Mouse (Mus musculus) CD8-positive naive resting alpha-beta T cell, adult 57 days (primary cell): ENCODE measurements around the gene Gm6268. TPM values are rescaled to one million over a fixed set of nuclear protein-coding genes. Genes with fewer than 3 reads are reported as not detected.

Experiments used
- total RNA-seq: library from RNA; stranded (reverse); gene quantifications from one replicate; pipeline ENCODE4 v1.2.4, GENCODE M21; 2023

The Gm6268 gene
- not detected for total RNA-seq

DNA sequence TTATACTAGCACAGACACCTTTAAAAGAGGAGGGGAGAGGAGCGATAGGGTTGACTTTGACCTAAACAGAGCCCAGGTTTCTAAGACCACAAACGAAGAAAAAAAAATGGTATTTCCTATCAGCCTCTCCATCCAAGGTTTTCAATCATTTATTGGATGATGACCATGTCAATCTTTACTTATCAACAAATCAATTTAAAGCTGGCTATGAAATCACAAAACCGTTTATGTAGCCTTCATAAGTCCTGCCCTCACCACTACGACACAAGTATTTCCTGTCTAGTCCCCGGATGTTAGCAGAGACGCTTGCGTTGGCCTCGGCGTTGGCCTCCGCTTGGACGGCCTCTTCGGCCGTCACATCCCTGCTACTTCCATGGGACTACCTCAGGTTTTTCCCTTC is at the start of gene Gm6268:
Gene Gm6268 (plus strand): TSS at position 301 of the 400 bp plus-strand sequence.

Other genes with a start within 250 kb of the Gm6268 start
- gene Zcchc12, start 205.4 kb upstream of the Gm6268 start, total RNA-seq, result 2.0 TPM
- 0.49 TPM for gene Lonrf3, start 72.9 kb upstream of the Gm6268 start, total RNA-seq
- gene Gm14569, start 90.5 kb downstream of the Gm6268 start, total RNA-seq, result not detected
- 35.9 TPM for gene Pgrmc1, start 196.9 kb downstream of the Gm6268 start, total RNA-seq
- gene Akap17b, start 244.1 kb downstream of the Gm6268 start, total RNA-seq, result 2.2 TPM